Mouse (Mus musculus) lung, embryonic 14.5 days (tissue): ENCODE results near the gene Ptprcap. TPM values are rescaled to one million over a fixed set of nuclear protein-coding genes. Genes with fewer than 3 reads are reported as not detected.

Source experiments
- ATAC-seq: fragments of 200-750 bp; cut with Nextera tagmentation; 2 replicates; pipeline ENCODE4 v1.8.0; 2017; ENCODE audit warnings: mild to moderate bottlenecking, moderate TSS enrichment, moderate library complexity; ENCODE audit not compliant: insufficient read depth
- DNase-seq: peaks from one replicate; pipeline ENCODE4 v3.0.0-alpha.2; 2015
- H3K27ac ChIP-seq: fragments of 300-500 bp; sonication (generic); 2 replicates; pipeline ENCODE4 v1.5.1; 2014; ENCODE audit warnings: low read depth, mild to moderate bottlenecking, moderate library complexity
- H3K27me3 ChIP-seq: fragments of 300-500 bp; sonication (generic); 2 replicates; pipeline ENCODE4 v1.6.1; 2014; ENCODE audit warnings: low read length, control low read depth; ENCODE audit not compliant: insufficient read depth
- H3K36me3 ChIP-seq: fragments of 300-500 bp; sonication (generic); 2 replicates; pipeline ENCODE4 v1.6.1; 2014; ENCODE audit warnings: control low read depth; ENCODE audit not compliant: insufficient read depth
- H3K4me1 ChIP-seq: fragments of 300-500 bp; sonication (generic); 2 replicates; pipeline ENCODE4 v1.6.1; 2014; ENCODE audit warnings: antibody characterized with exemption, control low read depth; ENCODE audit not compliant: insufficient read depth
- H3K4me2 ChIP-seq: fragments of 300-500 bp; sonication (generic); 2 replicates; pipeline ENCODE4 v1.6.1; 2014; ENCODE audit warnings: mild to moderate bottlenecking
- H3K4me3 ChIP-seq: fragments of 300-500 bp; sonication (generic); 2 replicates; pipeline ENCODE4 v1.5.1; 2014; ENCODE audit warnings: low read depth, low read length
- H3K9ac ChIP-seq: fragments of 300-500 bp; sonication (generic); 2 replicates; pipeline ENCODE4 v1.6.1; 2014
- H3K9me3 ChIP-seq: fragments of 300-500 bp; sonication (generic); 2 replicates; pipeline ENCODE4 v1.6.1; 2016; ENCODE audit warnings: low read depth, low read length, control low read depth
- CTCF ChIP-seq: IDR thresholded peaks from 2 replicates; pipeline ENCODE4 v1.5.1; 2016; ENCODE audit warnings: antibody characterized with exemption, low read depth
- WGBS: fragments of 180-500 bp; shearing (Covaris S2); extraction: QIAGEN DNeasy Blood & Tissue Kit; methylation state at CpG from one replicate; pipeline ENCODE4 v1.1.7; 2014; 5-methylcytosine and 5-hydroxymethylcytosine counted together
- polyA plus RNA-seq: library from polyadenylated mRNA; unstranded; fragments of >200 nt; fragmentation: Nextera tagmentation; extraction: Ambion mirVana; gene quantifications from 2 replicates; pipeline ENCODE4 v1.2.1, GENCODE M21; 2014

Ptprcap gene
- polyA plus RNA-seq, 1 experiment from 2014 or later = 1.1 TPM

DNA sequence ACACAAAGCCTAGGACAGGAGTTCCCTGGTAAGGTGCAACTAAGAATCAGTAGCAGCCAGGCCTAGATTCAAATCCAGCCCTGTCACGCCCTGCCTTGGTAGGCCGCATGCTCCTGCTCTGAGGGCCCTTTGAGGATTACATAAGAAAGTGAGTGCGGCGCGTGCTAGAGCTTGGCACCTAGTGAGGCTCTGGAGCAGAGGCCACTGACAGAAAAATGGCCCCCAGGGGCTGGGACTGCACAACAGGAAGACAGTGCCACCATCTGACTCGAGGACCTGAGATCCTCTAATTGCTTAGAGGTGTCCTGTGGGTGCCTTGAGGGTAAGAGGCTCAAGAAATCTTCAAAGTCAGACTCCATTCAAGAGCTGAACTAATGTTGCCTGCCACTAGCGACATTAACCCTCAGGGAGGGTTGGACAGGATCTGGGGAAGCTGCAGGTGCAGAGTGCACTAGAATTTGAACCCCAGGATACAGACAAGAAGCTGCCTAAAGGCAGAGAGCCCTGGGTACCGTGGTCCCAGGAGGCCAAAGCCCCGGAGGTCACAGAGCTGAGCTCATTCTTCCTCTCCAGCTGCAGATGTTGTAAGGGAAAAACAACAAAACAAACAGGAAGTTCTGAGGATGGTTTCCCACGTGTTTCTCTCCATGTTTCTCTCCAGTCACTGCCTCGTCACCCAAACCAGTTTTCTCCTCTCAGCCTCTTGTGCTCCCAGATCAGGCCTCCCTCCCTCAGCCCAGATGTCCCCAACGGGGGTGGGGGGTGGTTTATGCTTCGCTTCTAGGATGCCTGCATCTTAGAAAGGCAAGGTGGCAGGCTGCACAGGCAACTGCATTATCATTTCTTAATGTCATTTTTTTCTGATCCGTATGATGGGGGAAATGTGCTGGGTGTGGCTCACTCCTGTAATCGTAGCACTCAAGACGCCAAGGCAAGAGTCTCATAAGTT lies 8.6 kb upstream of the Ptprcap start:
- WGBS = 77% methylated on average over 16 of the region's 16 CpGs
- no peaks in the 10 kb centered on the region for H3K27me3 ChIP-seq
- H3K4me1 ChIP-seq = peaks cover 5% of the 10 kb centered on the region
- no peak for TF ChIP-seq CTCF
- H3K4me3 ChIP-seq = no peak overlapping the region
- peaks cover under 1% of the 10 kb centered on the region; the same call in 1 of the 2 replicates for H3K36me3 ChIP-seq
- H3K27ac ChIP-seq = no peak overlapping the region
- no peak overlapping the region for H3K9ac ChIP-seq
- DNase-seq = no peak
- no peak overlapping the region for H3K4me2 ChIP-seq
- ATAC-seq = no peak
- no peaks in the 10 kb centered on the region for H3K9me3 ChIP-seq

DNA sequence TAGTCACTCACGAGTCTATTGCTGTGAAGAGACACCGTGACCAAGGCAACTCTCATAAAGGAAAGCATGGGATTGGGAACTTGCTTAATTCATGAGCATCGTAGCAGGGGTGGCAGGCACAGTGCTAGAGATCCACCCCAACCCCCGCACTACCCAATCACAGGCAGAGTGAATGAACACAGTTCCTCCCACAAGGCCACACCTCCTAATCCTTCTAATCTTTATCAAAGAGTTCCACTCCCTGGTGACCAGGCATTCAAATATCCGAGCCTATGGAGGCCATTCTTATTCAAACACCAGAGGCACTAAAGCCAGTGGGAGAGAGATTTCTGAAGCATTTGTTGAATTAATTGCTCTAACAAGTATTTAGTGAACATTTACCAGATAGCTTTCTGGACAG lies 7.5 kb upstream of the Ptprcap start:
- H3K27me3 ChIP-seq = no peaks in the 10 kb centered on the region
- DNase-seq (no peak), ATAC-seq (no peak)
- no peak for TF ChIP-seq CTCF
- no peak overlapping the region for H3K4me3 ChIP-seq
- no peak overlapping the region for H3K27ac ChIP-seq
- no peak overlapping the region for H3K9ac ChIP-seq
- WGBS = 85% methylated on average over 5 of the region's 5 CpGs
- H3K4me1 ChIP-seq = peaks cover 5% of the 10 kb centered on the region
- no peak overlapping the region for H3K4me2 ChIP-seq
- H3K36me3 ChIP-seq = peaks cover 12% of the 10 kb centered on the region
- no peaks in the 10 kb centered on the region for H3K9me3 ChIP-seq

DNA sequence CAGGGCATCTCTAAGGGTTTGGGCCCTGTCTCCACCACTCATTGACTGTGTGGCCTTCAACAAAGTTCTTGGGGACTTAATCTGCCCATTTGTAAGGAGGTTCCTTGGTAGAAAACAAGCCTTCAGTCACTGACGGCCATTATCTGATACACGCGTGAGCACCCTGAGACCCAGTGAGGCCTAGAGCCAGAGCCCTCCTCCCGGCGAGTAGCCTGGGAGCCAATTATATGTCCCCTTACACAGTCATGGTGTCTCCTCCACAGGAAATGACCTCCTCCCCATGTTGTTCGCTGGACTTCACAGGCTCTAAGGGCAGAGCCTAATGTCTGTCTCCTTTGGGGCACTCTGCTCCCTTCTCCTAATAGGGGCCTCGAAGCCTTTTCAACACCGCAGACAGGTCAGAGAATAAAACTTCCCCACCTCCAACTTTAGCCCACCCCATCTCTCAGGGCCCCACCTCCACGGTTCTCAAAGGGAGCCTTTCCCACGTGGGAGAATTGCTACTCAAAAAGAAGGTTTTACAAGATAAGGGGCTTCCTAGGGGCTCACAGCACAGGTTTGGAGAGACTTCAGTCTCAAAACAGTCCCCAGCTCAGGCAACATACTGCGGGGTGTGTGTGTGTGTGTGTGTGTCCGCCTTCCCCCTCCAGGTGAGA lies 6.9 kb upstream of the Ptprcap start:
- WGBS = 66% methylated on average over 12 of the region's 12 CpGs
- Histone ChIP-seq H3K4me2 (no peak overlapping the region), H3K9me3 (no peaks in the 10 kb centered on the region), H3K9ac (no peak overlapping the region), H3K4me3 (no peak overlapping the region), H3K36me3 (peaks cover 17% of the 10 kb centered on the region), H3K4me1 (peaks cover 5% of the 10 kb centered on the region), H3K27ac (no peak overlapping the region), H3K27me3 (no peaks in the 10 kb centered on the region)
- no peak for TF ChIP-seq CTCF
- ATAC-seq (no peak), DNase-seq (no peak)

DNA sequence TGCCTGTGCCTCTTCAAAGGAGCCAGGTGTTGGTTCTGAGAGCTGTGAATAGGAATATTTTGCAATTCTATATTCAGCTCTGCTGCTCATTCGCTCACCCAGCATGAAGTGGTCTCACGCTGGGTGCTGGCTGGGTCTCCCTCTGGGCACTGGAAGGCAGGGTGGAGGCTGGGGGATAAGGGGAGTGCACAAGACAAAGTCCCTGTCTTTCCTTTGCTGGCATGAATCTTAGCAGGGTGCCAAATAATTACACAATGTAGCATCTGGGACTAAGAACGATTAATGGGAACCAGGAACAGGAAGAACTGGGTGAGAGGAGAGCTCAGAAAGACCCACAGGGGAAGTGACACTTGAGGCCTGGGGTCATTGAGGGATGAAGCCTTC lies 6.4 kb upstream of the Ptprcap start:
- no peak overlapping the region for H3K4me2 ChIP-seq
- ATAC-seq (no peak), DNase-seq (no peak)
- no peaks in the 10 kb centered on the region for H3K27me3 ChIP-seq
- H3K9ac ChIP-seq = no peak overlapping the region
- peaks cover 5% of the 10 kb centered on the region for H3K4me1 ChIP-seq
- H3K36me3 ChIP-seq = peaks cover 18% of the 10 kb centered on the region
- no peak for TF ChIP-seq CTCF
- H3K4me3 ChIP-seq = no peak overlapping the region
- H3K9me3 ChIP-seq = no peaks in the 10 kb centered on the region
- H3K27ac ChIP-seq = no peak overlapping the region
- 59% methylated on average over 3 of the region's 3 CpGs for WGBS

DNA sequence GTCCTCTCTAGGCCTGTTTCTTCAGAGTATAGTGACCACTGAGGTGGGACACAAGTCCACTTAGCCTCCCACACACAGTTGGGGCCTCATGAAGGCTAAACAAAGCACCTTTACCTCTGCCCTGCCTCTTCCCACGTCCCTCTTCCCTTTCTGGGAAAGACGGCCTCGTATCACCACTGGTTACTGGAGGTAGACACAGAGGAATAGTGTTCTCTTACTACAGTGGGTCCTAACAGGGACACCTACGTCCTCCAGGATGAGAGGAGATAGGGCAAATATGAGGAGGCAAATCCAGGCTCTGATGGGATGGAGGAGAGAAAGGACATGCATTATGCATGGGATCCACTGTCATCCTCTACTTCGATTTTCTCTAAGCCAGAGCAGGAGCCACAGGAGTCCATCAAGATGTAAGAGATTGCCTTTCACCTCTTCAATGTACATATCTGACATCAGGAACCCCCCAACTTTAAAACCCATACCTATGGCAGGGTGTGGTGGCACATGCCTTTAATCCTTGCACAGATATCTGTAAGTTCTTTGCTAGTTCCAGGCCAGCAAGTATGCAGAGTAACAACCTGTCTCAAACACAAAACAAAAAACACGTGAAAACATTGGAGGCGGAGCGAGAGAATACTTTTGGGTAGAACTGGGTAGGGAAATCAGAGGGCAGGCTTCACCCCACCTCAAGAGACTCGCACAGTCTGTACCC lies 5.5 kb upstream of the Ptprcap start:
- Histone ChIP-seq H3K4me3 (peak overlapping the region; percentile 89), H3K9ac (peak overlapping the region; percentile 85), H3K4me1 (peaks cover 5% of the 10 kb centered on the region), H3K9me3 (no peaks in the 10 kb centered on the region), H3K4me2 (peak overlapping the region; percentile 87), H3K27ac (peak overlapping the region; percentile 40; the same call in 1 of the 2 replicates), H3K27me3 (no peaks in the 10 kb centered on the region), H3K36me3 (peaks cover 18% of the 10 kb centered on the region)
- 34% methylated on average over 9 of the region's 9 CpGs for WGBS
- TF ChIP-seq CTCF = no peak
- ATAC-seq = 0 out of 2 replicates have a peak, but pooled peaks have one; percentile 2
- no peak for DNase-seq

DNA sequence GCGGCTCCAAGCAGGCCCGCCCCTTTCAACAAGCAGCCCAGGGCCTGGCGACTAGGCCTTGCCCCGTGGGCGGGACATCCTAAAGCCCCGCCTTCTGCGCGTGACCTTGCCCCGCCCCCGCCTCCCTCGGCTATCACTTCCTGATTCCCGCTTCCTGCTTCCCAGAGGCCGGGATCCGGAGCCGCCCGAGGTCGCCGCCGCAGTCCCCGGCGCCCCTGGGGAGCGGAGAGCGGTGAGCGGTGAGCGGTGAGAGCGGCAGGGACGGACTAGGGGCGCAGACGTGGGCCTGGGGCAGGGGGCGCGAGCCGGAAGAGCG lies 5.0 kb upstream of the Ptprcap start, which contains the start of gene Coro1b:
TSS of gene Coro1b (plus strand) at position 129 of the 316 bp plus-strand sequence.
- Histone ChIP-seq H3K4me3 (peak within 1 kb of the TSS; percentile 89), H3K9me3 (no peaks in the 10 kb centered on the region), H3K9ac (peak within 1 kb of the TSS; percentile 85), H3K27me3 (no peaks in the 10 kb centered on the region), H3K4me1 (peaks cover 5% of the 10 kb centered on the region), H3K36me3 (peaks cover 21% of the 10 kb centered on the region), H3K4me2 (peak within 1 kb of the TSS; percentile 87), H3K27ac (peak within 1 kb of the TSS; percentile 40; the same call in 1 of the 2 replicates)
- DNase-seq (peak; percentile 98), ATAC-seq (peak; percentile 98)
- WGBS = 0% methylated on average over 33 of the region's 33 CpGs
- no peak for TF ChIP-seq CTCF
